Mouse (Mus musculus): ENCODE data around the gene Sh2d1b1. TPM values are rescaled to one million over a fixed set of nuclear protein-coding genes. Genes with fewer than 3 reads are reported as not detected.

Sh2d1b1 gene
- polyA plus RNA-seq, 1 experiment = 0.05 TPM

DNA sequence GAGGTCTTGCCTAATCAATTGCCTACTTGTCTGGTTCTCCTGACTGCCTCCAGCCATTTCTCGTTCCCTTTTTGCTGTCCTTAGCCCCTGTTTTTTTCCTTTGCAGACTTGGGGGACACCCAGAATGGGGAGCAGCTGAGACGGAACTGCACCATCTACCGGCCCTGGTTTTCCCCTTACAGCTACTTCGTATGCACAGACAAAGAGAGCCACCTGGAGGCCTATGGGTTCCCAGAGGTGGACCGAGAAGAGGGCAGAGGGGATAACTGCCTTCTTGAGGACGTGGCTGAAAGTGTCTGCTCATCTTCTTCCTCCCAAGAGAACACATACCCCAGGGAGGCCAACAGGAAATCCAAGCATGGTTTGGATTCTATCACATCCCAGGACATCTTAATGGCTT, 34.3 kb downstream of the Sh2d1b1 start:
- H3K4me3 ChIP-seq = no peak overlapping the region
- H3K36me3 ChIP-seq (ENCODE audit: control insufficient read depth, insufficient read depth) = no peaks in the 10 kb centered on the region
- peaks cover 8% of the 10 kb centered on the region for H3K27me3 ChIP-seq (ENCODE audit: control insufficient read depth, insufficient read depth, insufficient read length)
- H3K79me2 ChIP-seq (ENCODE audit: control insufficient read depth, insufficient read depth) = no peaks in the 10 kb centered on the region
- TF ChIP-seq POLR2A (IDR thresholded peaks at IDR 0.05; ENCODE audit: insufficient read length, low read depth) (no peak), SRF (IDR thresholded peaks at IDR 0.05; ENCODE audit: control insufficient read depth, insufficient read length, low read depth) (no peak), CEBPB (IDR thresholded peaks at IDR 0.05; ENCODE audit: insufficient read depth, poor library complexity, severe bottlenecking) (no peak), REST (IDR thresholded peaks at IDR 0.05; ENCODE audit: insufficient read depth, insufficient read length) (no peak), USF1 (IDR thresholded peaks at IDR 0.05; ENCODE audit: low read depth) (no peak), TCF12 (IDR thresholded peaks at IDR 0.05; ENCODE audit: insufficient read depth, poor library complexity, severe bottlenecking) (no peak), MYOD1 (IDR thresholded peaks at IDR 0.05; ENCODE audit: control insufficient read depth in 1 of 3, insufficient read length in 2 of 3, low read depth in 2 of 3) (no peak), POLR2AphosphoS2 (IDR thresholded peaks at IDR 0.05; ENCODE audit: insufficient read length, low read depth) (no peak), MYOG (IDR thresholded peaks at IDR 0.05; ENCODE audit: control insufficient read depth in 1 of 3, insufficient read depth in 1 of 3, insufficient read length in 2 of 3, low read depth in 2 of 3) (no peak), MAX (IDR thresholded peaks at IDR 0.05; ENCODE audit: low read depth) (no peak), TCF3 (IDR thresholded peaks at IDR 0.05; ENCODE audit: insufficient read length, low read depth) (no peak), E2F4 (IDR thresholded peaks at IDR 0.05; ENCODE audit: insufficient read depth) (no peak)
- no peak overlapping the region for H3ac ChIP-seq (ENCODE audit: control insufficient read depth, insufficient read length)
- no peak overlapping the region for H3K4me2 ChIP-seq (ENCODE audit: low read depth)

DNA sequence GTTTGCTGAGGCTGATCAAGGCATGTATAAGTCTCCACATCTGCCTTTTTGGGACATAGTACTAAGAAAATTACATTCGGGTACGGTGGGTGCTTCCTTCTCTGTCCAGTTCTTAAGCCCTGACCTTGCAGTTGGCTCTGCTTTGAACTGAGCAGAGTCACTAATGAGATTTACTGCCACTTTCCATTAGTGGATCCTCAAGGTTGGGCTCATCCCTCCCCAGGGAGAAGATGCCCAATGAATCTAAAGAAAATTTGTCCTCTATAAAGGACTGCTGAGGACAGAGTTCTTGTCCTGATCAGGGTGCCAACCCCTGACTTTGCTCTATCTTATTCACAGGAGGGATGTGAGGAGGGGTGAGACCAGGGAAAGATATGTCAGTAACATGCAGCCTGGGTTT, 44.9 kb downstream of the Sh2d1b1 start:
- Histone ChIP-seq H3ac (ENCODE audit: control insufficient read depth, insufficient read length) (no peak overlapping the region), H3K79me2 (ENCODE audit: control insufficient read depth, insufficient read depth) (no peaks in the 10 kb centered on the region), H3K36me3 (ENCODE audit: control insufficient read depth, insufficient read depth) (no peaks in the 10 kb centered on the region), H3K4me3 (no peak overlapping the region), H3K4me2 (ENCODE audit: low read depth) (no peak overlapping the region), H3K27me3 (ENCODE audit: control insufficient read depth, insufficient read depth, insufficient read length) (peaks cover 31% of the 10 kb centered on the region)
- TF ChIP-seq TCF12 (IDR thresholded peaks at IDR 0.05; ENCODE audit: insufficient read depth, poor library complexity, severe bottlenecking) (no peak), MYOD1 (IDR thresholded peaks at IDR 0.05; ENCODE audit: control insufficient read depth in 1 of 3, insufficient read length in 2 of 3, low read depth in 2 of 3) (no peak), E2F4 (IDR thresholded peaks at IDR 0.05; ENCODE audit: insufficient read depth) (no peak), MYOG (IDR thresholded peaks at IDR 0.05; ENCODE audit: control insufficient read depth in 1 of 3, insufficient read depth in 1 of 3, insufficient read length in 2 of 3, low read depth in 2 of 3) (no peak), USF1 (IDR thresholded peaks at IDR 0.05; ENCODE audit: low read depth) (no peak), SRF (IDR thresholded peaks at IDR 0.05; ENCODE audit: control insufficient read depth, insufficient read length, low read depth) (no peak), POLR2A (IDR thresholded peaks at IDR 0.05; ENCODE audit: insufficient read length, low read depth) (no peak), REST (IDR thresholded peaks at IDR 0.05; ENCODE audit: insufficient read depth, insufficient read length) (no peak), MAX (IDR thresholded peaks at IDR 0.05; ENCODE audit: low read depth) (no peak), POLR2AphosphoS2 (IDR thresholded peaks at IDR 0.05; ENCODE audit: insufficient read length, low read depth) (no peak), CEBPB (IDR thresholded peaks at IDR 0.05; ENCODE audit: insufficient read depth, poor library complexity, severe bottlenecking) (no peak), TCF3 (IDR thresholded peaks at IDR 0.05; ENCODE audit: insufficient read length, low read depth) (no peak)

DNA sequence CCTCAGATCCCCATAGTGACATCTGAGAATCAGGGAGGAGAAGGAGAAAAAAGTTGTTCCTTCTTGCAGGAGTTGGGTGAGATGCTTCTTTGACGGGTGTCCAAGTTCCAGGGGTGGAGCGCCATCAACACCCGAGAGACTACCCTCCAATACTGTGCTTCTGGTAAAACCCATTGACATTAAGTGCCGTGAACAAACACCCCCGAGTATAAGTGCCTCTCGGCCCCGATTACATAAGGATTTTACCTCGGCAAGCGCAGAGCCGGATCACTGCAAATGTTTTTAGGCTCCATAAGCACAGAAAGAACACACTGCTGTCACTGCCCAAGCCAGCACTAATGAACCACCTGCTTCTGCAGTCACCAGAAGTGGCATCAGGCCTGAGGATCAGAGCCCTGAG, 45.9 kb downstream of the Sh2d1b1 start:
- H3K4me2 ChIP-seq (ENCODE audit: low read depth) = no peak overlapping the region
- no peak overlapping the region for H3K4me3 ChIP-seq
- peaks cover 37% of the 10 kb centered on the region for H3K27me3 ChIP-seq (ENCODE audit: control insufficient read depth, insufficient read depth, insufficient read length)
- no peaks in the 10 kb centered on the region for H3K36me3 ChIP-seq (ENCODE audit: control insufficient read depth, insufficient read depth)
- no peaks in the 10 kb centered on the region for H3K79me2 ChIP-seq (ENCODE audit: control insufficient read depth, insufficient read depth)
- H3ac ChIP-seq (ENCODE audit: control insufficient read depth, insufficient read length) = no peak overlapping the region
- TF ChIP-seq TCF3 (IDR thresholded peaks at IDR 0.05; ENCODE audit: insufficient read length, low read depth) = no peak
- TF ChIP-seq MYOG (IDR thresholded peaks at IDR 0.05; ENCODE audit: control insufficient read depth in 1 of 3, insufficient read depth in 1 of 3, insufficient read length in 2 of 3, low read depth in 2 of 3) = no peak
- TF ChIP-seq USF1 (IDR thresholded peaks at IDR 0.05; ENCODE audit: low read depth) = no peak
- no peak for TF ChIP-seq MAX (IDR thresholded peaks at IDR 0.05; ENCODE audit: low read depth)
- no peak for TF ChIP-seq POLR2A (IDR thresholded peaks at IDR 0.05; ENCODE audit: insufficient read length, low read depth)
- no peak for TF ChIP-seq TCF12 (IDR thresholded peaks at IDR 0.05; ENCODE audit: insufficient read depth, poor library complexity, severe bottlenecking)
- no peak for TF ChIP-seq POLR2AphosphoS2 (IDR thresholded peaks at IDR 0.05; ENCODE audit: insufficient read length, low read depth)
- no peak for TF ChIP-seq MYOD1 (IDR thresholded peaks at IDR 0.05; ENCODE audit: control insufficient read depth in 1 of 3, insufficient read length in 2 of 3, low read depth in 2 of 3)
- no peak for TF ChIP-seq CEBPB (IDR thresholded peaks at IDR 0.05; ENCODE audit: insufficient read depth, poor library complexity, severe bottlenecking)
- TF ChIP-seq SRF (IDR thresholded peaks at IDR 0.05; ENCODE audit: control insufficient read depth, insufficient read length, low read depth) = no peak
- no peak for TF ChIP-seq REST (IDR thresholded peaks at IDR 0.05; ENCODE audit: insufficient read depth, insufficient read length)

DNA sequence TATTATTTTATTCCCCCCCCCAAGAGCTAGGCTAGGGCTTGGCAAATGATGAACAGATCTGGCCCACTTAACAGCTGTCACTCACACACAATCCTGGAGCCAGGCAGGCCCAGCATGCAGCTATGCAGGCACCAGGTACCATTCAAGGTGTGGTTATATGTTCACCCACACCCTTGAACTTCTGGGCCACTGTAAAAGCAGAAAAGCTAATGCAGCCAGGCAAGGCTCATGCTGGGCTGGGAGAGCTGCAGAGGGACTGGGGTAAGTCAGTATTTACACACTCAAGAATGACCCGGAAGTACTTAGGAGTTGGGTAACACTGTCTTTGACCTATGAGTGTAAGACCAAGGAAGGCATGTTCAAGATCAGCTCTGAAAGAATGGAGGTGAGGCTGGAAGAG, 47.2 kb downstream of the Sh2d1b1 start:
- no peak overlapping the region for H3K4me3 ChIP-seq
- H3ac ChIP-seq (ENCODE audit: control insufficient read depth, insufficient read length) = no peak overlapping the region
- H3K4me2 ChIP-seq (ENCODE audit: low read depth) = no peak overlapping the region
- no peaks in the 10 kb centered on the region for H3K79me2 ChIP-seq (ENCODE audit: control insufficient read depth, insufficient read depth)
- H3K27me3 ChIP-seq (ENCODE audit: control insufficient read depth, insufficient read depth, insufficient read length) = peaks cover 35% of the 10 kb centered on the region
- TF ChIP-seq POLR2AphosphoS2 (IDR thresholded peaks at IDR 0.05; ENCODE audit: insufficient read length, low read depth) = no peak
- no peak for TF ChIP-seq SRF (IDR thresholded peaks at IDR 0.05; ENCODE audit: control insufficient read depth, insufficient read length, low read depth)
- no peak for TF ChIP-seq MYOG (IDR thresholded peaks at IDR 0.05; ENCODE audit: control insufficient read depth in 1 of 3, insufficient read depth in 1 of 3, insufficient read length in 2 of 3, low read depth in 2 of 3)
- TF ChIP-seq MAX (IDR thresholded peaks at IDR 0.05; ENCODE audit: low read depth) = no peak
- no peak for TF ChIP-seq CEBPB (IDR thresholded peaks at IDR 0.05; ENCODE audit: insufficient read depth, poor library complexity, severe bottlenecking)
- no peak for TF ChIP-seq TCF3 (IDR thresholded peaks at IDR 0.05; ENCODE audit: insufficient read length, low read depth)
- no peak for TF ChIP-seq USF1 (IDR thresholded peaks at IDR 0.05; ENCODE audit: low read depth)
- no peak for TF ChIP-seq POLR2A (IDR thresholded peaks at IDR 0.05; ENCODE audit: insufficient read length, low read depth)
- no peak for TF ChIP-seq TCF12 (IDR thresholded peaks at IDR 0.05; ENCODE audit: insufficient read depth, poor library complexity, severe bottlenecking)
- TF ChIP-seq MYOD1 (IDR thresholded peaks at IDR 0.05; ENCODE audit: control insufficient read depth in 1 of 3, insufficient read length in 2 of 3, low read depth in 2 of 3) = no peak
- TF ChIP-seq E2F4 (IDR thresholded peaks at IDR 0.05; ENCODE audit: insufficient read depth) = no peak
- no peak for TF ChIP-seq REST (IDR thresholded peaks at IDR 0.05; ENCODE audit: insufficient read depth, insufficient read length)
- no peaks in the 10 kb centered on the region for H3K36me3 ChIP-seq (ENCODE audit: control insufficient read depth, insufficient read depth)
